Mouse (Mus musculus): ENCODE measurements around the gene Tspan13.
A peak's percentile ranks its signal among the peaks of the same experiment; 100 is the strongest.

Gene Tspan13

DNA sequence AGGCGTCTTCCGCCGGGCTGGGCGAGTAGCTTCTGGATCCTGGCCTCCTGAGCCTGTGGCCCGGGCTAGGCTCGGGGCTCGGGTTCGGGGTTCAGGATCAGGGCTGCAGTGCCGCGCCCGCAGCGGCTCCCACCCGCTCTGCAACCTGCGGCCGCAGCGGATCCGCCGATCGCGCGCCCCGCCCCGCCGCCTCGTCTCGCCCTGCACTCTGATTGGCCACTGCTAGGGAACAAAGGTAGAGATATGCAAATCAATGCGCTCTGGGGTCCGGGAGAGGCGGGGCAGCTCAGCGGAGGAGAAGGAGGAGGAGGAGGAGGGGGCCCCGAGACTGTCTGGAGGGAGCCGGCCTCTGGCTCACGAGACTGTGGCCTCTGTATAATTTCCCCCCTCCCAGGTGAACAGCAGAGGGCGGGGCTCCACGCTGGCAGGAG, at the start of gene Tspan13:
Tspan13 (minus strand) TSS at position 153 of the 431 bp plus-strand sequence.
- peak; percentile 79 for DNase-seq (ENCODE audit: low spot score)

DNA sequence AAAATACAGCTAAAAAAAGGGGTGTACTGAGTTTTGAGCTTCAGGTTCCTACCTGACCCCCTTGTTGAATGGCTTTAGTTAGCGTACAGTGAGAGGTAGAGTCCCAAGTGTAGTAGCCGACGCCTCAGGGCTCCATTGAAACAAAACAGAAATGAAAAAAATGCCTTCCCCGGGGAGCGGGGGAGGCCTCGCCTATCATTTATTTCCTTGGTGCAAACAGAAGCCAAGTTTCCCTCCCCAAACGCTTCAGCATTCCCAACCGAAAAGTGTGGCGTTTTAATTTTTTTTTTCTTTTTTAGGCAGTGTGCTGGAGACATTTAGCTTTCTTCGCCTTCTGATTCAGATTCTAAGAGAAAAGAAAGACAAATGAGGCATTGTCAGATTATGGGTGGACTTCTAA, 49.7 kb upstream of the Tspan13 start:
- no peak for DNase-seq (ENCODE audit: low spot score)

DNA sequence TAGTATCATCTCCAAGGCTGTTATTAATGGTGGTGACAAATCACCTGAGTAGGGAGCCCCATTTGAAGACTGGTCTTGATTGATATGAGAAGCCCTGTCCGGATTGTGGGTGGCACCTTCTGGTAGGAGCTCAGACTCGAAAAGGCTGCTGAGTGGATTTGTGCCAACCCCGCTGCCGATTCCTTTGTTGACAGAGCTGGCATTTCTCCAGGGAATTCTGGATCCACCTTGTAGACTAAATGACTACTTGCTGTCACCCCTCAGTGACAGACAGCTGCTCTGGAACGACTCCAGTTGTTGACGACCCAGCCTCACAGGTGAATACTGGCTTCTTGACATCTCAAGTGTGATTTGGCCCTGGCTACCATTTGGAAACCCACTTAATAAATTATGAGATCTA, 46.9 kb upstream of the Tspan13 start:
- no peak for DNase-seq (ENCODE audit: low spot score)

DNA sequence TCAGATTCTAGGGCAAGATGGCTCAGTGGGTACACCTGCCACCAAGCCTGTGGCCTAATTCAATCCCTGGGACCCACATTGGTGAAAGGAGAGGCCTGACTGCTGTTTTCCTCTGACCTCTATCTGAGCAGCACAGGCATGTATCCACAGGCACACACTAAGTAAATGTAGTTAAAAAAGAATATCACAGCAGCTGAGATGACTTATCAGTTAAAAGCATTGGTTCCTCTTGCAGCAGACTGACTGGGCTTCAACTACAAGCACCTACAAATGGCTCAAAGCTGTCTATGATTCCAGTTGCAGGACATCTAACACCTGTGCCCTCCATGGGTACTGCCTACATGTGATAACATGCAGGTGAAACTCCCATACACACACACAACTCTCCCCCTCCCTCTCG, 46.5 kb upstream of the Tspan13 start:
- DNase-seq (ENCODE audit: low spot score) = no peak

DNA sequence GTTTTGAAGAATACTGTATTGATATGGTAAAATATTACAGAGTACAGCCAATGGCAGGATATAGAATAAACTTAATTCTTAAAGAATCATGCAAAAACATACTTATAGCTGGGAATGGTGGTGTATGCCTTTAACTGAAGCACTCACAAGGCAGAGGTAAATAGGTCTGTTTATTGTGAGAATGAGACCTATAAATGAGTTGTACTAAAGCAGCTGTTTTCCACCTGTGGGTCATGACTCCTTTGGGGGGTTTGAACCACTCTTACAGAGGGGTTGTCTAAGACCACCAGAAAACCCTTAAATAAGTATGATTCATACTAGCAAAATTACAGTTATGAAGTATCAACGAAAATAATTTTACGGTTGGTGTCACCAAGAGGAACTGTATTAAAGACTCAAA, 43.1 kb upstream of the Tspan13 start:
- no peak for DNase-seq (ENCODE audit: low spot score)

DNA sequence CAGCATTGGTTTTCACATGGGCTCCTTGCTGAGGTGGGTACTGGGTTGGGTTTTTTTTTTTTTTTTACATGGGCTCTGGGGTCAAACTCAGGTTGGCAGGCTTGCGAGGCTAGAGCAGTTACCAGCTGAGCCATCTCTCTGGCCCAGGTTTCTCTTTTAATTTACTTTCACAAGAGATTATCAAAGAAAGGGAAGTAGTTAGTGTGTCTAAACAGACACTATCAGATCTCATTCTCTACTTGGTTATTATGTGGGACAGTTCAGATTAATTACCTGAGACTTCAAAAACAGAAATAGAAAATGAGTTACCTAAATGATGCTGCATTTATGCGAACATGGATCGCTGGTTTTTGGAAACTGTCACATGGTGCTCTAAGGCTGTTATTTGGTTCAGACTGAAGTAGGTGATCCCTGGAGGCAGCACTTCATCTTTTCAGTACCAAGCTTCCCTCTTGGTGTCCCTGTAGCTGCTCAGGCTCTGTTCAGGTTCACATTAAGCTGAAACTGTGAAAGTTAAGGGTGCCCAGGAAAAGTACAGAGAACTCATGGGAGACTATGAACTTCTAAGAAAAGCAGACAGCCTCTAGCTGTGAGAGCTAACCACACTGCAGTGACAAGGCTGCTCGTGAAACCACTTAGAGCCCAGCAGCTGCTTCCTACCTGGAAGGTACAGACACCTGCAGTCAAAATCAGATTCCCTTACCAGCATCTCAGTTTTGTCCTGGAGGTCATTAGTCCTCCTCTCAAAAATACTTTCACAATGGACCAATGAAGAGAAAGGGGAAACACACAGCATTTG, 36.0 kb upstream of the Tspan13 start:
- no peak for DNase-seq (ENCODE audit: low spot score)

DNA sequence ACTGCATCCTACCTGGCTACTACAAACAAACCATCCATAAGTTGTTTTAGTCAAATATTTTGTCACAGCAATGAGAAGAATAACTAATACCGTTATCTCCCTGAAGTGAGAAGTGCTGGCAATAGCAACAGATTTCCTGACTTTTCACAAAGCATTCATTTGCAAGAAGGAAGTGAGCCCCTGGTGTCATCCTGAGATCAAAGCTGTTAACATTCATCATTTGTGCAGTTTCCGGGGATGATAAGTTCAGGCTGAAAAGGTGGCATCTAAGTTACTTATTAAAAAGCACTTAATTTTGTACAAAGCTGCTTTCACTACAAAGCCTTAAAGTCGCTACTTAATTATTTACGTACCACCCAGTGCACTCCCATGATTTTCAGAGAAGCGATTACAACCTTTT, 30.6 kb upstream of the Tspan13 start:
- no peak for DNase-seq (ENCODE audit: low spot score)

DNA sequence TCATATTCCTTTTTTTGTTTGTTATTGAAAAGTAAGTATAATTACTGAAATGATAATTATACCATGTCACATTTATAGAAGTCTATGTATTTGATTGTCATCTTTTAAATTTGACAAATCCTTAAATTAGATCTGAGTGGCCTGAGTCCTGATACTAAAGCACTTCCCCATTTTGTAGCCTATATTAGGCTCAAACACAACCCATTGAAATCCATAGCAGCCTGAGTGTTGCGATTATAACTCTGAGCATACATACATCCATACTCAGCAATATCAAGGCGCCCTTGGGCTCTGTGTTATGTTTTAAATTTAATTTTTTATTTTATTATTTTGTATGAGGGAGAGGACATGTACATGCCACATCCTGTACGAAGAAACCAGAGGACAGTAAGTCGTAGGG, 27.9 kb upstream of the Tspan13 start:
- no peak for DNase-seq (ENCODE audit: low spot score)

DNA sequence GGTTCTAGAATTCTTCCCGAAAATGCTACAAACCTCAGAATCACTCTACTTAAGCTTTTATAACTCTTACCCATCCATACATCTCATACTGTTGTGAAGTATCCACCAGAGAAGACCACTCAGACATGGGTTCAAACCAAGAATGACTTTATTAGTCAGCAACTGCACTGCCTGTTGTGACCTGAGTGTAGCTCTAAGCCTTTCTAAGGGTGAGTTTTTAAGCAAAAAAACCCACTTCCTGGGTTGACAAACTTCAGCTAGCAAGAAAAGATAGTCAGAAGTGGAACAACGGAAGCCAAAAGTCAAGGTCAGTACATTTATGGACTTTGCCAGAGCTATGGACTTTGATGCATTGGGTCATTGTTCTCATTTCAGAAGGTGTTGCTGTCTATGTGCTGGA, 25.2 kb upstream of the Tspan13 start:
- no peak for DNase-seq (ENCODE audit: low spot score)

DNA sequence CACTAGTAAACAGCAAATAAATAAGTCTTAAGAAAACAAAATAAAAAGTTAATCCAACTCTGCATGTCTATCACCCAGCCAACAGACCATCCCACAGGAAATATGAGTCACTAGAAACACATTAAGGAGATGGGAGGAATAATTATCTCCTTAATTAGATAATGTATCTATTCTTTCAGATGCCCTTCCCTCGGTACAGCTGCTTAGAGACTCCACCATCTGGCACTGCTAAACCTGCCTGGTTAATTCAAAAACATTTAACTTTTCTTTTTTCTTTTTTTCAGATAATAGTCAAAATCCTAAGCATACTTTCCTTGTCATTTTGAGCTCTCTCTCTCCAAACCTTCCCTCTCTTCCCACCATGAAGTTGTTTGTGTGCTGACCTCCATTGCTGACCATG, 23.6 kb upstream of the Tspan13 start:
- no peak for DNase-seq (ENCODE audit: low spot score)

DNA sequence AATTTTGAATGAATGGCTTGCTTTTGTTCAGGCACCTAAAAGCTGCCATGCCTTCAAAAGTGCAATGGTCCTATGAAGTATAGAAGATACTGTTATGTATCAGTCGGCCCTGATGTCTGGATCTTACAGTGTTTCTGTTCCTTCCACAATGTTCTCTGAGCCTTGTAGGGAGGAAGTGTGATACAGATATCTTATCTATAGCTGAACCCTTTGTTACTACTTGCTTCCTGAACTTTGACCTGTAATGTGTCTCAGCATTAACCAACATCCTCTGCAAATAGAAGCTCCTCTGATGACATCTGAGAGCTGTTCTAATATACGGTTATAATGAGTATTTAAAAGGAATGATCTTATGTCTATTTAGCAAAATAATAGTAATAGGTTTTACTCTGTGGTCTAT, 15.4 kb upstream of the Tspan13 start:
- no peak for DNase-seq (ENCODE audit: low spot score)

DNA sequence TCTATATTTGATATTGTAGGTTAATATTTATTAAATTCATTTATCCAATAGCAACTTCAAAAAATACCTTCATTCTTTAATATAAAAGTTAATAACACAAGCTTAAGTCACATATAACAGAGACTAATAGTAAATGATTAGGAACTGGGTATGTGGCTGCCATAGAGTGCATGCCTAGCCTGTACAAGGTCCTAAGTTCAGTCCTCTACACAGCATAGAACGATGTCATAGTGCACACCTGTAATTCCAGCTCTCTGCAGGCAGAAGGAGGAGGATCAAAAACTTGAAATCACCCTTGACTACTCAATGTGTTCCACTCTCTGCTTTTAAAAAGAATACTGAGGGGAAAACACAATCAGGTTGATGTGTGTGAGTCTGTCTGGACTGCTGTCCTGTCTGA, 8.0 kb upstream of the Tspan13 start:
- no peak for DNase-seq (ENCODE audit: low spot score)

DNA sequence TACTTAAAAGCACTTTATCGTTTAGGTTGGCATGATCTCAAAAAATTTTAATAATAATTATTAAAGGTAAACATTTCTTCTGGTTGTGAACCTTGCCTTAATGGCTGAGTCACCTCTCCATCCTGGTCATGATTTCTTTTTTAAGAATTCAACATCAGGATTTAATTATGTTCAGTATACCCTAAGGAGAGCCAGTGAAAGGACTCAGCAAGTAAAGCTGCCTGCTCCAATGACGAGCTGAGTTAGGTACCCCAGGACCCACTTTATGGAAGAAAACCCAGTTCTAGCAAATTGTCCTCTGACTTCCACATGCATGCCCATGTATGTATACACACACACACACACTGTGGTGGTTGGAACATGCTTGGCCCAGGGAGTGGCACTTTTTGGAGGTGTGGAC, 5.3 kb upstream of the Tspan13 start:
- no peak for DNase-seq (ENCODE audit: low spot score)

DNA sequence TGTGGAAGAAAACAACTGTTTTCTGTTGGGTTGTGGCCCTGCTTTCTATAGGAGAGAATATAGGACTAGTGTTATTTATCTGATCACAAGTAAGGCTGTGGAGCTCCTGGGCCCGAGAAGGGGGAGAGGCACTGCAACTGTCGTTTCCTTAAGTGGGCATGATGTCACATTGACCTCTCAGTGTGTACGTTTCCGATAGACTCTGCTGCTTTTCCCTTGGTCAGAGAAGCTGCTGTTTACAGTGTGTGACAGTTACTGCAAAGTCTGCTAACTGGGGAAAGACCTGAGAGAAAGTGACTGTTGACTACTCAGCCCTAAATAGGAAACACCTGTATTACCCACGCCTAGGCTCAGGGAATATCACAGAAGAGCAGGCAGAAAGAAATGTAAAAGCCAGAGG, 3.9 kb upstream of the Tspan13 start:
- DNase-seq (ENCODE audit: low spot score) = no peak

DNA sequence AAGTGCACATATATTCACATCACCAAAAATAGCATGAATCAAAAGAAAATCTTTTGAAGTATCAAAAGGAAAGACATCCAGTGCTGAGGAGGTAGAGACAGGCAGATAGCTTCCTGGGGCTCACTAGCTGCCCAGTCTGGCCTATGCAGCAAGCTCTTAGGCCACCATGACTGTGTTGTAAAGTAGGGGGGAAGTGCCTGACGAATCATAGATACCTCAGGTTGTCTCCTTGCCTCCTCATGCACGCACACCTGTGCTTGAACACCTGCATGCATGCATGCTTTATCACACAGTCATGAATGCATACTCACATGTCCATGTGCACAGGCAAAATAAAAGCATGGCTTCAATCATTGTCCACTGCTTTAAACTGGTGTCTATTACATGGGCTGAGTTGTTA, 2.4 kb upstream of the Tspan13 start:
- no peak for DNase-seq (ENCODE audit: low spot score)

DNA sequence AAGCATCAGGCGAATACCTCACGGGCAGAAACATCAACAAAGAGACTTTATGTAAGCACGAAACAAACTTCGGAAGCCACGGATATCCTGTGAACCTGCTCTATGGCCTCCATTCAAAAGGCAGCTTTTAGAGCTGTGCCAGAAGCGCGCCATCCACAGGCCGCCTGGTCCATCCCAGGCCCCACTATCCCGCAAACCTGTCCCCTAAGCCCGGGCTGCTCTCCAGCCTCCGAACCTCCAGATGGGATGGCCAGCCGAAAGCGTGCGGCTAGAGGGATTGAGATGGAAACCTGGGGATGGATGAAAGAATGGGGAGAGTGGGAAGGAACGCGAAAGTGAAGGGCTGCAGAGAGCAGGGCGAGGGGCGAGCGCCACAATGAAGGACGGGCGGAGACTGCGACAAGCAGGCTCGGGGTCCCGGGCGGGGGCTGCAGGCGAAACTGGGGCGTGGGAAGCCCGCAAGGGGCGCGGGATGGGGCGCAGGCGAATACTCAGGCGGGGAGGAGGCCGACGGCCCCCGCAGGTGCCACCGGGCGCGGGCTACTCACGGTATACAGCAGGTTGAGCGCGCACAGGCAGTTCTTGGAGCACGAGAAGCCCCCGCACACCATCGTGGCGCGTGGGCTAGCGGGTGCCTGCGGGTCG, 475 bp downstream of the Tspan13 start:
- DNase-seq (ENCODE audit: low spot score) = peak; percentile 52

DNA sequence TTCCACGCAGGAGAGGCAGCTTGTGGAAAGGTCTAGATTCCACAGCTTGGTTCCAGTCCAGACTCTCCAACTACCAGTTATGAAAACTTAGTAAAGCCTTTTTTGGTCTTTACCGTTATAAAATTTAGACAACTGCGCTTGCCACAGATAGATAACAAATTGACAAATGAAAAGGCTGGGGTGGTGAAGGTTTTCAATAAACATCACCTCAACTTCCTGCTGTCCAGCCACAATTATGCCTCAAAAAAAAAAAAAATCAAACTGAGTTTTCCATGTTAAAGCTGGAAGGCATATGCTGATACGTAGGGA, 1.1 kb downstream of the Tspan13 start:
- DNase-seq (ENCODE audit: low spot score) = no peak

DNA sequence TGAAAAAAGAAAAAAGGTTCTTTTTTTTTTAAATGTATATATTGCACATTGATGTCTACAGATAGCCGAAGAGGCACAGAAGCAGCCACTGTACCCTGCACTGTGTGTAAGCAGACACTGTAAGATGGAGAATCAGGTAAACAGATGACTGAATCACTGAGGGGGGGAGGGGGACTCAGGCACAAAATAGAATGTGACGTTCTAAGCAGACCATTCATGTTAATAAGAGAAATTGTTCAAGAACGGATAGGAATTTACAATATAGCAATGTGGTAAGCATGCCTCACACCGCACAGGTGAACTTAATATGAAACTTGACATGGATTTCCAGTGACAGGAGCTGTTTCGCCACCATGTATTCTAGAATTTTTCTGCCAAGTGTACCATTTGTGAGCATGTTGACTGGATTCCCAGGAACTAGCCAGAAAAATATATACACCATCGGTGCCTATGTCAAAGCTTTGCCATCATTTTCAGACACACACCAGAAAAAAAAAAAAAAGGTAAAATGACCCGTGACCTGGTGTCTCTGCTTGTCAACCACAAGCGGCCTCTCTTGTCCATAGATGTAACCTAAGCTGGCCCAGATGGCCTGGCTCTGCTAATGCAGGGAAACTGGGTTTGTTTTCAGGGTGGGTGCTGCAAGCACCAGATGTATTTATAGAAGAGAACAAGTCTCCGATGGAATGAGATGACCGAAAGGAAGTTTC, 1.6 kb downstream of the Tspan13 start:
- DNase-seq (ENCODE audit: low spot score) = no peak

DNA sequence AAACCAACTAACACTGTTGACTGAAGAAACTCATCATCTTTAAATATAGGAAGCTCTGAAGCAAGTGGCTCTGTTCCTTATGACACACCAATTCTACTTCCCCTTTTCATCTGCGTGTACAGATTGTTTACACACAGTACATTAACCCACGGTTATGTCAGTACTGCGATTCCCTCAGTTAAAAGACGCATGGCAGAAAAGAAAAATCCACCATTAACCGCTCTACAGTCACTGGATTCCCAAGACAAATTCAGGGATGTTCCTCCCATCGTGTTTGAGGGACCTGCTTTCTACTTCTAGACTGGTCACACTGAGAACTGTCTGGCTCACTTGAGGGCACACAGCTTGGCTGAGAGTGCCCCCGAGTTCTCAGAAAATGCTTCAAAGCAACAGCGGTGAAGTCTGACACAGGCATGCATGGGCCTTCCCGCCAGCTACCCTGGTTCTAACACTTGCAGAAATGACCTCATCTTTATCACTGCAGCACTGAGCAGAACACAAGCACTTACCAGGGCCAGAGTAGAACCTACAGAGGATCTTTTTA, 2.7 kb downstream of the Tspan13 start:
- no peak for DNase-seq (ENCODE audit: low spot score)

DNA sequence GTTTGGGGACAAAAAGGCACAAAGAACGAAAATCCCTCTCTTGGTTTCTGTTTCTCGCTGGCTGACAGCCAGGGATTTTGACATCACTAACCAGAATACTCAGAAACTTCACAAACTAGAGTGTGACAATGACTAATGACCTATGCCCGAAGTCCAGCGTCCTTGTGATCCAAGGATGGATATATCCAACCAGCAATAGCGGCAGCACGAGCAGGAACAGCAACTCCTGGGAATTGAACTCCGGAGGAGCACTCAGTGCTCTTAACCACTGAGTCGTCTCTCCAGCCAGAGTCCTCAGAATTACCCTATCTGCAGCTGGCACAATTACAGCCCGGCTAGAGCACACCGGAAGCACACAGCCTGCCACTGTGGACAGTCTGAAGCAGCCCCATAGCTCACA, 5.5 kb downstream of the Tspan13 start:
- DNase-seq (ENCODE audit: low spot score) = no peak

DNA sequence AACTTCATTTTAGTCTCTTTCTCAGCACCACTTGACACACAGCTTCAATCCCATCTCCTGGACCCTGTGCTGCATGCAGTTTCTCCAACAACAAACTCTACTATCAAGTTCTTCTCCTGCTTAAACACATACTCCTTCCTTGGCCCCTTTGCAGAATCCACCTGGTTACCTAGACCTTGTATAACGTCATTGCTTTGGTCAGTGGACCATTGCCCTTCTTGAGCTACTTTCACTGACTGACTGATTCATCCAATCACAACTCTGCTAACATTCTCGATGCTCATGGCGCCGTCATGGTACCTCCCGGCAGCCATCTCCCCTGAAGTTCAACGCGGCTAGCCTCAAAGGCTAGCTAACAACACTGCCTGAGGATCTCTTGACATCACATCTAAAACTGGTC, 6.2 kb downstream of the Tspan13 start:
- DNase-seq (ENCODE audit: low spot score) = no peak

DNA sequence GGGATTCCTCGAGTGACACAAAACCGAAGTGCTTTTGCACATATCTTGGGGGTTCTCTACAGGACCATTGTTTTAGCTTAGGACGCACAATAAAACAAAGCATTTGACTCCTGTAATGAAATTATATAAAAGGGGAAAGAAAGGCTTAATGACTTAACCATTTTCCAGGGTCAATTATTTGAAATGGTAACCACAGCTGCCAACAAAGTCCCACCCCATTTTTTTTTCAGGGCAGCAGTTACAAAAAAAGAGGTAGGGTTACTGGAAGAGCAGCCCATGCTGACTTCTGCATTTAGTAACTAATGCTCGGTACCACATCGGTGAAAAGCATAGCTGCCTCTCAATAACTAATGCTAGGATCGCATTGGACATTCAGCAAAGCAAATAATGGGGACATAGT, 6.8 kb downstream of the Tspan13 start:
- no peak for DNase-seq (ENCODE audit: low spot score)

DNA sequence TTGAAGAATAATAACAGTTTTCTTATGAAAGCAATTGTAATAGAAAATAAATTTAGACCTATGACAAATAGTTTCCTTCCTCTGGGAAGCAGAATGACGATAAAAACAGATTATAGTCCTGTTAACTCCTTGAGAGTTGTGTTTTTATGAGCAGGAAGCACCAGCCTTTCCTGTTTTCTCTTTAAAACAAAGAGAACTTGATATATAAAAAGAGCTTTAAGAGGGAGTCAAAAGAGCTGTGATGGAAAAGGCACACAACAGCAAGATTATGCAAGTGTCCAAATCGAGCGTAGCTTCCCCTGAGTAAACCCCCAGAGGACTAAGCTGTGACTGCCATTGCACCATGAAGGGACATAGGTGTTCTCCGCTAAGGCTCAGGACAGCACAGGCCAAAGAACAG, 9.9 kb downstream of the Tspan13 start:
- DNase-seq (ENCODE audit: low spot score) = no peak

All from testis, postnatal 10 days (tissue).